Mouse (Mus musculus) cerebellum, adult 2 months (tissue): ENCODE results near the gene Gm45213. TPM values are rescaled to one million over a fixed set of nuclear protein-coding genes. Genes with fewer than 3 reads are reported as not detected.

Experiments used
- DNase-seq, 2 experiments: peaks; one replicate each; pipeline ENCODE4 v3.0.0; 2021
- H3K27ac ChIP-seq: fragments of 200-500 bp; 2 replicates; pipeline ENCODE4 v1.5.1; 2012; ENCODE audit warnings: low read length, control low read depth, inconsistent platforms; ENCODE audit not compliant: insufficient read depth
- H3K27me3 ChIP-seq: fragments of 200-500 bp; 2 replicates; pipeline ENCODE4 v1.6.1; 2012; ENCODE audit warnings: inconsistent platforms, mild to moderate bottlenecking, low read length, moderate library complexity; ENCODE audit not compliant: control insufficient read depth, insufficient read depth
- H3K4me1 ChIP-seq: fragments of 200-500 bp; 2 replicates; pipeline ENCODE4 v1.6.1; 2011; ENCODE audit warnings: low read length; ENCODE audit not compliant: control insufficient read depth, insufficient read depth
- H3K4me3 ChIP-seq: fragments of 200-500 bp; replicated peaks from 2 replicates; pipeline ENCODE3; 2011; ENCODE audit warnings: mild to moderate bottlenecking, low read depth, low read length, control low read depth; ENCODE audit not compliant: insufficient read depth
- CTCF ChIP-seq: fragments of 200-500 bp; IDR thresholded peaks from 2 replicates; pipeline ENCODE4 v1.5.1; 2011; ENCODE audit warnings: low read depth, mild to moderate bottlenecking, control low read depth, low read length, moderate library complexity, borderline replicate concordance; ENCODE audit not compliant: insufficient read depth
- POLR2A ChIP-seq: fragments of 200-500 bp; IDR thresholded peaks from 2 replicates; pipeline ENCODE4 v1.6.1; 2011; ENCODE audit warnings: low read length, control low read depth, borderline replicate concordance; ENCODE audit not compliant: insufficient read depth
- WGBS: fragments of 180-500 bp; shearing (Covaris S2); methylation state at CpG from one replicate; pipeline ENCODE4 v1.1.7; 2018; 5-methylcytosine and 5-hydroxymethylcytosine counted together
- polyA plus RNA-seq: library from polyadenylated mRNA; depleted of rRNA; stranded (reverse); fragments of >200 nt; gene quantifications from 2 replicates; pipeline ENCODE4 v1.2.3, GENCODE M21; 2012; rRNA removed

The Gm45213 gene
- polyA plus RNA-seq, 1 experiment = not detected

GRCm38 (mm10) chr7:66110636-66111112 lies 67.3 kb downstream of the Gm45213 start:
- DNase-seq = peak in 1 of 2 experiments; percentile 21
- Histone ChIP-seq H3K27me3 (no peaks in the 10 kb centered on the region), H3K4me1 (no peaks in the 10 kb centered on the region; the same call in 1 of the 2 replicates), H3K27ac (no peak overlapping the region), H3K4me3 (peak overlapping the region; percentile 70)
- 16% methylated on average over 10 of the region's 10 CpGs for WGBS
- no peak for TF ChIP-seq CTCF
- no peak for TF ChIP-seq POLR2A

- DNase-seq = no peak
- no peak overlapping the region for H3K27ac ChIP-seq
- peak overlapping the region; percentile 19 for H3K4me3 ChIP-seq
- no peaks in the 10 kb centered on the region; the same call in 1 of the 2 replicates for H3K4me1 ChIP-seq
- no peaks in the 10 kb centered on the region for H3K27me3 ChIP-seq
- no peak for TF ChIP-seq POLR2A
- TF ChIP-seq CTCF = no peak
- WGBS = 79% methylated on average over 10 of the region's 10 CpGs
Observed at GRCm38 (mm10) chr7:66111211-66111610, 67.8 kb downstream of the Gm45213 start.

Other genes with a start within 250 kb of the Gm45213 start
- gene Pcsk6, start 181.9 kb upstream of the Gm45213 start, polyA plus RNA-seq = 52.0 and 58.5 TPM in 2 replicates
- gene Snrpa1, start 15.4 kb downstream of the Gm45213 start, polyA plus RNA-seq = 43.8 and 45.9 TPM in 2 replicates
- 113 and 123 TPM in 2 replicates for gene Selenos, start 36.0 kb downstream of the Gm45213 start, polyA plus RNA-seq
- 6.1 and 6.8 TPM in 2 replicates for gene Chsy1, start 65.9 kb downstream of the Gm45213 start, polyA plus RNA-seq